20 mouse cellular contexts compared by ENCODE assay signal in genomic region chr6:90789520-90789919, GRCm38 (mm10).
DNase-seq lines count a peak whose midpoint lies in the region; ATAC-seq and TF ChIP-seq lines count a peak whose summit lies in the region.
"Had no signal": no experiment of that assay in that cellular context is flagged by ENCODE, and none has a peak within 500 bp of the region (broad histone marks: within the 10 kb centered on the region; RNA-seq: fewer than 3 reads in every experiment).

No protein-coding gene starts in this region.

- TF ChIP-seq CTCF in lung, adult 2 months (IDR thresholded peaks at IDR 0.05; ENCODE audit: insufficient read depth, low read length), result no peak

- H3K4me1 ChIP-seq in lung, adult 2 months (ENCODE audit: control insufficient read depth, insufficient read depth, low read length), result no peaks in the 10 kb centered on the region

- no peak for TF ChIP-seq POLR2A in lung, adult 2 months (IDR thresholded peaks at IDR 0.05; ENCODE audit: borderline replicate concordance, extremely low read depth, low read depth, low read length)

- DNase-seq in lung, postnatal 10 days, result peak; percentile 16
- DNase-seq in lung, adult 2 months, result no peak
- DNase-seq in lung, postnatal 36 days, result peak; percentile 62
- no peak for DNase-seq in neural tube, embryonic 10.5 days (ENCODE audit: extremely low spot score, low spot score)
- DNase-seq in embryo, embryonic 9.5 days (ENCODE audit: extremely low spot score), result no peak
- DNase-seq: adrenal gland, adult 8-10 months; adrenal gland, postnatal 36 days; B cell, adult 2 months; cerebellum, adult 11 months; cerebellum, adult 9-10 months; cerebellum, postnatal 25 days; forebrain, postnatal 0 days; gastrocnemius, postnatal 14 days had no signal

- WGBS in lung, adult 2 months, result 63% methylated on average over 5 of the region's 5 CpGs

- ATAC-seq in granulocyte monocyte progenitor cell, adult 5-6 weeks (replicated peaks; ENCODE audit: poor library complexity, severe bottlenecking), result peak; percentile 38
- ATAC-seq: CD4-positive, CD25-positive, alpha-beta regulatory T cell, adult 4 months; forebrain, embryonic 13.5 days; forebrain, postnatal 0 days had no signal

- no peak overlapping the region for H3K4me3 ChIP-seq in lung, adult 2 months (replicated peaks; ENCODE audit: extremely low read depth, low read depth, low read length)
- H3K4me3 ChIP-seq: embryonic facial prominence, embryonic 10.5 days; forebrain, embryonic 13.5 days; heart, embryonic 12.5 days; hindbrain, embryonic 10.5 days; hindbrain, embryonic 15.5 days had no signal

Comparison
In these comparisons a context has a peak if more than half of its experiments do, and no peak if none do; other contexts are left out.
1. DNase-seq: peak in lung, postnatal 10 days (single experiment) and lung, postnatal 36 days (single experiment); none in lung, adult 2 months (single experiment), neural tube, embryonic 10.5 days (single experiment) and embryo, embryonic 9.5 days (single experiment).